Mouse (Mus musculus) myocyte (in vitro differentiated cells): ENCODE data around the gene Atp1b1.

ENCODE experiments used
- MYOD1 ChIP-seq, 3 experiments: IDR thresholded peaks; one replicate each; pipeline ENCODE4 v1.6.1; 2011; ENCODE audit warnings: control low read depth in 2 of 3, low read depth in 2 of 3, mild to moderate bottlenecking in 2 of 3, moderate library complexity in 1 of 3; ENCODE audit not compliant: insufficient read length in 2 of 3, control insufficient read depth in 1 of 3
- POLR2A ChIP-seq: IDR thresholded peaks from one replicate; pipeline ENCODE4 v1.6.1; 2011; ENCODE audit warnings: low read depth, mild to moderate bottlenecking, control low read depth, moderate library complexity; ENCODE audit not compliant: insufficient read length
- TCF3 ChIP-seq: IDR thresholded peaks from one replicate; pipeline ENCODE4 v1.6.1; 2011; ENCODE audit warnings: low read depth, control low read depth; ENCODE audit not compliant: insufficient read length
- USF1 ChIP-seq: IDR thresholded peaks from one replicate; pipeline ENCODE4 v1.6.1; 2011; ENCODE audit warnings: low read depth, mild to moderate bottlenecking, control low read depth, moderate library complexity

- TF ChIP-seq USF1 (no peak), POLR2A (no peak), TCF3 (no peak), MYOD1 (IDR thresholded peaks at IDR 0.05; ENCODE audit: control insufficient read depth in 1 of 3, insufficient read length in 2 of 3, low read depth in 2 of 3) (no peak)
Observed at GRCm38 (mm10) chr1:164459127-164459905, 1.2 kb upstream of the Atp1b1 start.
